Mouse (Mus musculus): ENCODE measurements around the gene E130218I03Rik.

DNA sequence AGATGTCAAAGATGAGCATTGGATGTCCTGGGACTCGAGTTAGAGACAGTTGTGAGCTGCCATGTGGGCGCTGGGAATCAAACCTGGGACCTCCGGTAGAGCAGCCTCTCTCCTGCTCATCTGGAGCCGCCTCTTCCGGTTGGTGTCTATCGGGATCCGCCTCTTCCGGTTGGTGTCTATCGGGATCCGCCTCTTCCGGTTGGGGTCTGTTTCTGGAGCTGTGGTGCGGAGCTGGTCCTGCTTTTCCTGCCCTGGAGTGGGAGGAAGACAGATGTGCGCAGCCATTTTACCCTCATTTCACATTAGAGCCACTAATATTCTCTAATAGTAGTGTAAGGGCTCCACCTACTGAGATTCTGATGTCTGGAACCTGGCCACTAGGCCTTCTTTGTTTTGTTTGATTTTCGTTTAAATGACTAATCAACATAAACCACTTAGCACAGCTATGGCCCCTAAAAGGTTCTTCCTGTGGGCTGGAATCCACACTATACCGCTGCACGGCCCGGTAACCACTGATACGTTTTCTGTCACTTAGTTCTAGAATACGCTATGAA lies 24.7 kb downstream of the E130218I03Rik start:
- TF ChIP-seq POLR2A (IDR thresholded peaks at IDR 0.05; ENCODE audit: low read depth, low read length) (no peak), CTCF (IDR thresholded peaks at IDR 0.05; ENCODE audit: extremely low read depth, insufficient read depth, insufficient read length, insufficient replicate concordance) (no peak)
